Mouse (Mus musculus): ENCODE results near the gene Gstt3. TPM values are rescaled to one million over a fixed set of nuclear protein-coding genes. Genes with fewer than 3 reads are reported as not detected.

Gene Gstt3
- polyA plus RNA-seq, 3 experiments from 2014 or later, result 9.0 to 12.7 (median 9.3) TPM

Other genes starting within 250 kb of the Gstt3 start
- 1 to 10 TPM in 1 of 3 experiments, under 1 TPM in 2; 0.16 to 1.7 (median 0.47) TPM for gene Lrrc75b, start 221.1 kb downstream of the Gstt3 start, polyA plus RNA-seq (2017; shearing (Covaris generic))
- gene Ggt1, start 219.8 kb downstream of the Gstt3 start, polyA plus RNA-seq (2017; shearing (Covaris generic)), result 10 to 100 TPM in 1 of 3 experiments, 1 to 10 TPM in 1, under 1 TPM in 1; 0.26 to 15.4 (median 2.2) TPM
- gene Ggt5, start 192.1 kb downstream of the Gstt3 start, polyA plus RNA-seq (2017; shearing (Covaris generic)), result under 1 TPM; 0.29 to 0.45 (median 0.42) TPM
- gene Susd2, start 137.4 kb downstream of the Gstt3 start, polyA plus RNA-seq (2017; shearing (Covaris generic)), result 10 to 100 TPM; 12.4 to 23.2 (median 19.2) TPM
- gene Cabin1, start 17.1 kb downstream of the Gstt3 start, polyA plus RNA-seq (2017; shearing (Covaris generic)), result 10 to 100 TPM; 24.8 to 27.1 (median 26.2) TPM
- gene Ddt, start 8.0 kb downstream of the Gstt3 start, polyA plus RNA-seq (2017; shearing (Covaris generic)), result 10 to 100 TPM; 63.4 to 95.0 (median 86.4) TPM
- gene Gm20441, start 460 bp downstream of the Gstt3 start, polyA plus RNA-seq (2017; shearing (Covaris generic)), result not detected
- 1 to 10 TPM; 1.7 to 3.6 (median 2.2) TPM for gene Gstt1, start 17.2 kb upstream of the Gstt3 start, polyA plus RNA-seq (2017; shearing (Covaris generic))
- not detected for gene Gstt4, start 41.1 kb upstream of the Gstt3 start, polyA plus RNA-seq (2017; shearing (Covaris generic))
- 10 to 100 TPM; 52.2 to 69.9 (median 64.5) TPM for gene Gstt2, start 56.0 kb upstream of the Gstt3 start, polyA plus RNA-seq (2017; shearing (Covaris generic))
- 100 to 1,000 TPM; 423 to 560 (median 495) TPM for gene Mif, start 78.8 kb upstream of the Gstt3 start, polyA plus RNA-seq (2017; shearing (Covaris generic))
- 1 to 10 TPM in 1 of 3 experiments, under 1 TPM in 2; 0.39 to 3.3 (median 0.73) TPM for gene Derl3, start 112.0 kb upstream of the Gstt3 start, polyA plus RNA-seq (2017; shearing (Covaris generic))
- gene Smarcb1, start 140.2 kb upstream of the Gstt3 start, polyA plus RNA-seq (2017; shearing (Covaris generic)), result 100 to 1,000 TPM in 2 of 3 experiments, 10 to 100 TPM in 1; 89.2 to 126 (median 106) TPM
- 10 to 100 TPM in 2 of 3 experiments, 1 to 10 TPM in 1; 5.3 to 15.4 (median 11.3) TPM for gene Chchd10, start 151.7 kb upstream of the Gstt3 start, polyA plus RNA-seq (2017; shearing (Covaris generic))
- gene Mmp11, start 155.1 kb upstream of the Gstt3 start, polyA plus RNA-seq (2017; shearing (Covaris generic)), result 1 to 10 TPM in 2 of 3 experiments, under 1 TPM in 1; 0.91 to 7.7 (median 4.4) TPM
- gene Gm867, start 159.3 kb upstream of the Gstt3 start, polyA plus RNA-seq (2017; shearing (Covaris generic)), result not detected
- gene Vpreb3, start 161.6 kb upstream of the Gstt3 start, polyA plus RNA-seq (2017; shearing (Covaris generic)), result under 1 TPM in 1 of 3 experiments, not detected in 2; 0.99 TPM
- gene Gm5134, start 173.1 kb upstream of the Gstt3 start, polyA plus RNA-seq (2017; shearing (Covaris generic)), result 1 to 10 TPM in 1 of 3 experiments, under 1 TPM in 2; 0.30 to 1.7 (median 0.58) TPM

All from inflammation-experienced regulatory T-cells, adult 6 months (primary cell).